Mouse (Mus musculus): ENCODE data around the gene Gm3286.
"Not testable (repeated sequence)": the region's sequence is repeated elsewhere in the genome, so short reads cannot be mapped to it uniquely, and the experiment has no call there.

Gm3286 gene

GRCm38 (mm10) chr5:95510458-95510857 is at the start of gene Gm3286:
Gm3286 (plus strand) TSS chr5:95510758.
- DNase-seq (ENCODE audit: low spot score), result not testable (repeated sequence)

All from adipocyte (in vitro differentiated cells).